Mouse (Mus musculus) heart, postnatal 0 days (tissue): ENCODE results near the gene Morc2a. TPM values are rescaled to one million over a fixed set of nuclear protein-coding genes. Genes with fewer than 3 reads are reported as not detected.
A peak's percentile ranks its signal among the peaks of the same experiment; 100 is the strongest.

Source experiments
- ATAC-seq: fragments of 200-750 bp; cut with Nextera tagmentation; 2 replicates; pipeline ENCODE4 v1.8.0; 2017; ENCODE audit warnings: low read depth, moderate number of reproducible peaks, moderate library complexity; ENCODE audit not compliant: insufficient read depth
- DNase-seq: peaks from one replicate; pipeline ENCODE4 v3.0.0-alpha.2; 2016; ENCODE audit warnings: low spot score
- H3K27ac ChIP-seq: fragments of 300-500 bp; sonication (generic); 2 replicates; pipeline ENCODE4 v1.5.1; 2014; ENCODE audit warnings: low read depth, mild to moderate bottlenecking
- H3K27me3 ChIP-seq: fragments of 300-500 bp; sonication (generic); 2 replicates; pipeline ENCODE4 v1.6.1; 2014; ENCODE audit warnings: low read length, mixed read lengths; ENCODE audit not compliant: control insufficient read depth, insufficient read depth
- H3K36me3 ChIP-seq: fragments of 300-500 bp; sonication (generic); replicated peaks from 2 replicates; pipeline ENCODE4 v1.6.1; 2014; ENCODE audit warnings: low read length, mixed read lengths; ENCODE audit not compliant: control insufficient read depth, insufficient read depth
- H3K4me1 ChIP-seq: fragments of 300-500 bp; sonication (generic); 2 replicates; pipeline ENCODE4 v1.6.1; 2014; ENCODE audit warnings: antibody characterized with exemption; ENCODE audit not compliant: control insufficient read depth, insufficient read depth
- H3K4me2 ChIP-seq: fragments of 300-500 bp; sonication (generic); 2 replicates; pipeline ENCODE4 v1.6.1; 2014; ENCODE audit warnings: low read depth, mild to moderate bottlenecking, low read length, moderate library complexity
- H3K4me3 ChIP-seq: fragments of 300-500 bp; sonication (generic); 2 replicates; pipeline ENCODE4 v1.5.1; 2014; ENCODE audit warnings: low read depth, low read length
- H3K9ac ChIP-seq: fragments of 300-500 bp; sonication (generic); replicated peaks from 2 replicates; pipeline ENCODE4 v1.6.1; 2014; ENCODE audit warnings: low read depth, low read length, mixed read lengths
- H3K9me3 ChIP-seq: fragments of 300-500 bp; sonication (generic); replicated peaks from 2 replicates; pipeline ENCODE4 v1.6.1; 2016; ENCODE audit warnings: low read length; ENCODE audit not compliant: control insufficient read depth
- CTCF ChIP-seq: IDR thresholded peaks from 2 replicates; pipeline ENCODE4 v1.5.1; 2016; ENCODE audit warnings: antibody characterized with exemption, control low read depth, low read depth
- EP300 ChIP-seq: IDR thresholded peaks from 2 replicates; pipeline ENCODE4 v1.6.1; 2016; ENCODE audit warnings: antibody characterized with exemption, low read depth
- WGBS: fragments of 180-500 bp; shearing (Covaris S2); extraction: QIAGEN DNeasy Blood & Tissue Kit; methylation state at CpG from one replicate; pipeline ENCODE4 v1.1.7; 2014; 5-methylcytosine and 5-hydroxymethylcytosine counted together
- polyA plus RNA-seq: library from polyadenylated mRNA; unstranded; fragments of >200 nt; fragmentation: Nextera tagmentation; extraction: Ambion mirVana; gene quantifications from 2 replicates; pipeline ENCODE4 v1.2.1, GENCODE M21; 2015
- total RNA-seq: library from RNA; depleted of rRNA; stranded (reverse); fragments of >200 nt; gene quantifications from 2 replicates; pipeline ENCODE4 v1.2.3, GENCODE M21; 2014; ENCODE audit warnings: low replicate concordance

Morc2a gene
- total and polyA plus RNA-seq, 2 experiments from 2014 or later = 9.5 to 12.8 TPM

GRCm38 (mm10) chr11:3648305-3648963 is 557 bp upstream of the Morc2a start:
- H3K27me3 ChIP-seq = no peaks in the 10 kb centered on the region
- TF ChIP-seq EP300 (0 out of 2 replicates have a peak, but pooled peaks have one; percentile 11), CTCF (no peak)
- H3K27ac ChIP-seq = peak overlapping the region; percentile 97
- peaks cover 6% of the 10 kb centered on the region; the same call in 1 of the 2 replicates for H3K9me3 ChIP-seq
- H3K36me3 ChIP-seq = peaks cover 22% of the 10 kb centered on the region
- 1% methylated on average over 60 of the region's 62 CpGs for WGBS
- peak overlapping the region; percentile 97 for H3K4me3 ChIP-seq
- H3K4me2 ChIP-seq = peak overlapping the region; percentile 81
- ATAC-seq (peak; percentile 68), DNase-seq (no peak)
- H3K4me1 ChIP-seq = peaks cover 36% of the 10 kb centered on the region
- peak overlapping the region; percentile 99 for H3K9ac ChIP-seq

- H3K27me3 ChIP-seq = no peaks in the 10 kb centered on the region
Observed at GRCm38 (mm10) chr11:3650141-3650540, 1.1 kb downstream of the Morc2a start.

GRCm38 (mm10) chr11:3661964-3662363 is 13.0 kb downstream of the Morc2a start:
- Histone ChIP-seq H3K36me3 (peaks cover 46% of the 10 kb centered on the region), H3K4me2 (no peak overlapping the region), H3K4me3 (no peak overlapping the region), H3K9me3 (no peaks in the 10 kb centered on the region), H3K27me3 (no peaks in the 10 kb centered on the region), H3K9ac (no peak overlapping the region), H3K4me1 (no peaks in the 10 kb centered on the region), H3K27ac (no peak overlapping the region)
- no peak for ATAC-seq
- no peak for DNase-seq
- WGBS = 90% methylated on average over 2 of the region's 2 CpGs
- TF ChIP-seq EP300 (no peak), CTCF (no peak)

More at GRCm38 (mm10) chr11:3650141-3650540, 1.1 kb downstream of the Morc2a start:
- ATAC-seq (no peak), DNase-seq (no peak)
- H3K9me3 ChIP-seq = peaks cover 1% of the 10 kb centered on the region; the same call in 1 of the 2 replicates
- TF ChIP-seq CTCF (no peak), EP300 (no peak)
- no peak overlapping the region for H3K9ac ChIP-seq
- no peak overlapping the region for H3K27ac ChIP-seq
- 92% methylated on average over 6 of the region's 6 CpGs for WGBS
- H3K4me2 ChIP-seq = peak overlapping the region; percentile 81
- peak overlapping the region; percentile 97 for H3K4me3 ChIP-seq
- H3K4me1 ChIP-seq = peaks cover 36% of the 10 kb centered on the region
- H3K36me3 ChIP-seq = peaks cover 11% of the 10 kb centered on the region

GRCm38 (mm10) chr11:3667506-3667905 is 18.5 kb downstream of the Morc2a start:
- H3K9ac ChIP-seq = no peak overlapping the region
- H3K4me2 ChIP-seq = no peak overlapping the region
- no peak overlapping the region for H3K27ac ChIP-seq
- ATAC-seq (no peak), DNase-seq (no peak)
- no peaks in the 10 kb centered on the region for H3K9me3 ChIP-seq
- no peaks in the 10 kb centered on the region for H3K4me1 ChIP-seq
- H3K27me3 ChIP-seq = no peaks in the 10 kb centered on the region
- peaks cover 74% of the 10 kb centered on the region for H3K36me3 ChIP-seq
- H3K4me3 ChIP-seq = no peak overlapping the region
- 90% methylated on average over 3 of the region's 3 CpGs for WGBS
- TF ChIP-seq CTCF (no peak), EP300 (no peak)

- no peak for TF ChIP-seq CTCF
- no peak for TF ChIP-seq EP300
- DNase-seq (no peak), ATAC-seq (no peak)
- H3K9ac ChIP-seq = no peak overlapping the region
- H3K4me2 ChIP-seq = no peak overlapping the region
- no peaks in the 10 kb centered on the region for H3K27me3 ChIP-seq
- 87% methylated on average over 2 of the region's 2 CpGs for WGBS
- no peaks in the 10 kb centered on the region for H3K4me1 ChIP-seq
- peaks cover 78% of the 10 kb centered on the region for H3K36me3 ChIP-seq
- H3K4me3 ChIP-seq = no peak overlapping the region
- H3K9me3 ChIP-seq = no peaks in the 10 kb centered on the region
- no peak overlapping the region for H3K27ac ChIP-seq
Observed at GRCm38 (mm10) chr11:3668768-3669167, 19.8 kb downstream of the Morc2a start.

- no peaks in the 10 kb centered on the region for H3K4me1 ChIP-seq
- H3K36me3 ChIP-seq = peaks cover 78% of the 10 kb centered on the region
- H3K9me3 ChIP-seq = no peaks in the 10 kb centered on the region
- no peak overlapping the region for H3K4me3 ChIP-seq
- DNase-seq (no peak), ATAC-seq (no peak)
- H3K9ac ChIP-seq = no peak overlapping the region
- no peak overlapping the region for H3K4me2 ChIP-seq
- no peak overlapping the region for H3K27ac ChIP-seq
- no peak for TF ChIP-seq EP300
- TF ChIP-seq CTCF = no peak
- H3K27me3 ChIP-seq = no peaks in the 10 kb centered on the region
Observed at GRCm38 (mm10) chr11:3669849-3670248, 20.9 kb downstream of the Morc2a start.
